Mouse (Mus musculus) liver, embryonic 14.5 days (tissue): ENCODE measurements around the gene Ank2.

Experiments
- CTCF ChIP-seq: IDR thresholded peaks from 2 replicates; pipeline ENCODE4 v1.5.1; 2016; ENCODE audit warnings: antibody characterized with exemption, low read depth, control low read depth
- EP300 ChIP-seq: IDR thresholded peaks from 2 replicates; pipeline ENCODE4 v1.6.1; 2016; ENCODE audit warnings: antibody characterized with exemption, low read depth

DNA sequence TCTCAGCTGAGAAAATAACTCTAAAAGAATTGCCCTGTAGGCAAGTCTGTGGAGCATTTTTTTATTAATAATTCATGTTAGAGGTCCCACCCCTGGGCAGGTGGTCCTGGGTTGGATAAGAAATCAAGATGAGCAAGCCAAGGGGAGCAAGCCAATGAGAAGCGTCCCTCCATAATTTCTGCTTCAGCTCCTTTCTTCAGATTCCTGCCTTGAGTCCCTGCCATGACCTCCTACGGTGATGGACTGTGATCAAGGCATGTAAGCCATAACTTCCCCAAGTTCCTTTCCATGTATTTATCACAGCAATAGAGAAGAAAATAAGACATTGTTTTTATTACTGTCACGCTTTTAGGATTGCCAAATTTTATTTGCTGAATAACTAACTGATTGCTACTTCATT, 115.9 kb downstream of the Ank2 start:
- TF ChIP-seq CTCF (no peak), EP300 (no peak)
